Mouse (Mus musculus): ENCODE results near the gene Smurf1.

Smurf1 gene

GRCm38 (mm10) chr5:144860913-144861312 is 104.7 kb downstream of the Smurf1 start:
- DNase-seq: no peak

- no peak for DNase-seq
Measured at GRCm38 (mm10) chr5:144859284-144859683, 106.4 kb downstream of the Smurf1 start.

GRCm38 (mm10) chr5:144858527-144858926 is 107.1 kb downstream of the Smurf1 start:
- DNase-seq: no peak

- no peak for DNase-seq
Measured at GRCm38 (mm10) chr5:144855936-144856335, 109.7 kb downstream of the Smurf1 start.

GRCm38 (mm10) chr5:144853931-144854330 is 111.7 kb downstream of the Smurf1 start:
- DNase-seq: no peak

GRCm38 (mm10) chr5:144851820-144852219 is 113.8 kb downstream of the Smurf1 start:
- no peak for DNase-seq

- DNase-seq: no peak
Measured at GRCm38 (mm10) chr5:144849932-144850331, 115.7 kb downstream of the Smurf1 start.

GRCm38 (mm10) chr5:144848735-144849134 is 116.9 kb downstream of the Smurf1 start:
- no peak for DNase-seq

- peak; percentile 81 for DNase-seq
Measured at GRCm38 (mm10) chr5:144845352-144845751, 120.3 kb downstream of the Smurf1 start.

GRCm38 (mm10) chr5:144836100-144836499 is 129.5 kb downstream of the Smurf1 start:
- no peak for DNase-seq

GRCm38 (mm10) chr5:144831840-144832469 is 133.7 kb downstream of the Smurf1 start:
- no peak for DNase-seq

- DNase-seq: no peak
Measured at GRCm38 (mm10) chr5:144829631-144830030, 136.0 kb downstream of the Smurf1 start.

GRCm38 (mm10) chr5:144828365-144829102 is 137.1 kb downstream of the Smurf1 start:
- DNase-seq: peak; percentile 68

Measured in cerebellum, adult 8-10 months (tissue).